In genomic region chr19:29253728-29254127, GRCm38 (mm10) we compare ENCODE assay signal across 8 mouse cellular contexts. TPM values are rescaled to one million over a fixed set of nuclear protein-coding genes. Genes with fewer than 3 reads are reported as not detected.
DNase-seq lines count a peak whose midpoint lies in the region; ATAC-seq and TF ChIP-seq lines count a peak whose summit lies in the region.

No protein-coding gene starts in this region.

- WGBS in forebrain, postnatal 0 days, result 2% methylated on average over 9 of the region's 9 CpGs
- 5% methylated on average over 9 of the region's 9 CpGs for WGBS in lung, embryonic 14.5 days

- peaks cover 33% of the 10 kb centered on the region for H3K4me1 ChIP-seq in forebrain, postnatal 0 days (ENCODE audit: insufficient read depth)
- no peaks in the 10 kb centered on the region for H3K4me1 ChIP-seq in lung, embryonic 14.5 days (ENCODE audit: insufficient read depth)

- no peak overlapping the region for H3K27ac ChIP-seq in forebrain, postnatal 0 days (ENCODE audit: low read depth, low read length)
- no peak overlapping the region for H3K27ac ChIP-seq in lung, embryonic 14.5 days (ENCODE audit: low read depth)

- peak overlapping the region; percentile 90; the same call in 1 of the 2 replicates for H3K9ac ChIP-seq in forebrain, postnatal 0 days
- H3K9ac ChIP-seq in lung, embryonic 14.5 days, result peak overlapping the region; percentile 13; the same call in 1 of the 2 replicates

- H3K4me3 ChIP-seq in forebrain, postnatal 0 days (ENCODE audit: low read depth, low read length), result peak overlapping the region; percentile 91
- H3K4me3 ChIP-seq in lung, embryonic 14.5 days (ENCODE audit: low read depth, low read length), result peak overlapping the region; percentile 86

- TF ChIP-seq CTCF in forebrain, postnatal 0 days (IDR thresholded peaks at IDR 0.05; ENCODE audit: low read depth), result peak; percentile 98
- TF ChIP-seq CTCF in lung, embryonic 14.5 days (IDR thresholded peaks at IDR 0.05; ENCODE audit: low read depth), result peak; percentile 98

- ATAC-seq in forebrain, postnatal 0 days, result peak; percentile 25
- ATAC-seq in lung, embryonic 14.5 days (ENCODE audit: insufficient read depth), result peak; percentile 43
- peak; percentile 87 for ATAC-seq in neutrophil, adult 5-6 weeks (ENCODE audit: extremely low read depth, insufficient number of reproducible peaks, low FRiP score, poor library complexity, severe bottlenecking)

- no peaks in the 10 kb centered on the region for H3K9me3 ChIP-seq in forebrain, postnatal 0 days (ENCODE audit: low read length)
- H3K9me3 ChIP-seq in lung, embryonic 14.5 days (ENCODE audit: low read depth, low read length), result no peaks in the 10 kb centered on the region

- H3K4me2 ChIP-seq in forebrain, postnatal 0 days (ENCODE audit: low read depth), result peak overlapping the region; percentile 70
- H3K4me2 ChIP-seq in lung, embryonic 14.5 days, result peak overlapping the region; percentile 96

- no peaks in the 10 kb centered on the region for H3K27me3 ChIP-seq in forebrain, postnatal 0 days (ENCODE audit: insufficient read depth, low read length)
- no peaks in the 10 kb centered on the region for H3K27me3 ChIP-seq in lung, embryonic 14.5 days (ENCODE audit: insufficient read depth, low read length)

- peak; percentile 96 for DNase-seq in MEL-GATA-1-ER (ENCODE audit: extremely low read depth, low read depth)
- peak; percentile 84 for DNase-seq in cerebellum, adult 8-10 months
- DNase-seq in forebrain, postnatal 0 days, result peak; percentile 89
- DNase-seq in heart, postnatal 4 days, result peak; percentile 89
- peak; percentile 69 to 81 for DNase-seq in layer of hippocampus, adult 8-10 months (ENCODE audit: low spot score in 2 of 2)
- DNase-seq in lung, embryonic 14.5 days, result peak; percentile 94
- DNase-seq in testis, postnatal 14 days (ENCODE audit: low spot score), result peak; percentile 84

- H3K36me3 ChIP-seq in forebrain, postnatal 0 days (ENCODE audit: insufficient read depth), result no peaks in the 10 kb centered on the region
- H3K36me3 ChIP-seq in lung, embryonic 14.5 days (ENCODE audit: insufficient read depth), result no peaks in the 10 kb centered on the region

RNA-seq across cellular contexts. Expression of gene Jak2, which starts 2.1 kb away (rescaled TPM):
- total RNA-seq in forebrain, postnatal 0 days (2014; rRNA removed), result 52.5 and 54.2 TPM in 2 replicates
- 12.4 and 13.2 TPM in 2 replicates for polyA plus RNA-seq in forebrain, postnatal 0 days (2015; fragmentation: Nextera tagmentation; extraction: Ambion mirVana)
- 10 to 100 TPM; 17.8 to 18.0 TPM for total RNA-seq in heart, postnatal 4 days (2021)
- total RNA-seq in layer of hippocampus, adult 8-10 months (2022), result 10 to 100 TPM; 30.1 to 33.5 (median 31.4) TPM
- polyA plus RNA-seq in lung, embryonic 14.5 days (2014; fragmentation: Nextera tagmentation; extraction: Ambion mirVana), result 10.9 and 11.6 TPM in 2 replicates
- 116 and 131 TPM in 2 replicates for total RNA-seq in neutrophil, adult 5-6 weeks (2017)

Comparison
In these comparisons a context has a peak if more than half of its experiments do, and no peak if none do; other contexts are left out.
1. ATAC-seq: peak in every context shown above with its lines; median percentile 87 in neutrophil, adult 5-6 weeks; 43 in lung, embryonic 14.5 days; 25 in forebrain, postnatal 0 days.